Mouse (Mus musculus) testis, postnatal 14 days (tissue): Measurements from ENCODE around the gene Zfp697.
"Not testable (repeated sequence)": the region's sequence is repeated elsewhere in the genome, so short reads cannot be mapped to it uniquely, and the experiment has no call there.

Experiments used
- DNase-seq: peaks from one replicate; pipeline ENCODE4 v3.0.0; 2021; ENCODE audit warnings: low spot score

The Zfp697 gene

DNA sequence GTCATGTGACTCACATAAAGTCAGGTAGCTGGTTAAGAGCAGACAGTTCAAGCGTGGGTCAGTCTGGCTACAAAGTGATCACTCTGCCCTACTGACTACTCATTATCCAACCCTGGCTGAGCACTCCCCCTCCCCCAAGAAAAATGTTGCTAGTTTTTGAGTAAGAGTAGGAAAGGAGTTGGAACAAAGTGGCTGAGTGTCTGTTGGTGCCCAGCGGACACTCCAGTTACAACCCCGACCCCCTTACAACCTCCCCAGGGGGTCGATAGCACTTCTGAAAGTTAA, 37.5 kb downstream of the Zfp697 start:
- peak; percentile 72 for DNase-seq

GRCm38 (mm10) chr3:98422926-98423325, 40.7 kb downstream of the Zfp697 start:
- DNase-seq, result no peak

DNA sequence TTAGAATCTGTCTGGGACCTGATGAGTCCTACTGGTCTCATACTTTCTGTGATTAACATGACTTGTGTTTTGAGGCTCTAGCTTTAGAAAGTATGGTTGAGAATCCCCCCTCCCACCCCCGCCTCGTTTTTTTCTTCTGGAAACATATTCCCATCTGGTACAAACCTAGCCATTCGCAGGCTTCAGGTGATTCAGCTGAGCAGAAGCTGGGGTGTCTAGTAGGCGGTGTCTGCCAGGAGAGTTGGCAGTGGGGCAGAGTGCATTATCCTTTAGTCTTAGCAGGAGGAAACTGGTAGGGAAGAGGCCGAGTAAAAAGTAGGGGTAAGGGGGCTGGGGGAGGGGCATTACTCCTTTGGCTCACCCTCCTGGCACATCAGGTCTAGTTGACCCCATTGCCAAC, 44.5 kb downstream of the Zfp697 start:
- no peak for DNase-seq

DNA sequence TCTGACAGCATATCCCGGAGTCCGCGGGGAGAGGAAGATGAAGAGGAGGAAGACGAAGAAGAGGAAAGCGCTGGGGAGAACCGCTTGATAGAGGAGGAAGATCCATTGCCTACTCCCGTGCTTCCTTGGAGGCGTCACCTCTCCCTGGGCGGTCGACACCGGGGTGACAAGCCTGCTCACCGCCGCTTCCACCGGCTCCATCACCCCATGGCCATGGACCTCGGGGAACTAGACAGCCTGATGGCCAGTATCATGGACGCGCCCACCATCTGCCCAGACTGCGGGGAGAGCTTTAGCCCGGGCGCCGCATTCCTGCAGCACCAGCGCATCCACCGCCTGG, 45.0 kb downstream of the Zfp697 start:
- no peak for DNase-seq

DNA sequence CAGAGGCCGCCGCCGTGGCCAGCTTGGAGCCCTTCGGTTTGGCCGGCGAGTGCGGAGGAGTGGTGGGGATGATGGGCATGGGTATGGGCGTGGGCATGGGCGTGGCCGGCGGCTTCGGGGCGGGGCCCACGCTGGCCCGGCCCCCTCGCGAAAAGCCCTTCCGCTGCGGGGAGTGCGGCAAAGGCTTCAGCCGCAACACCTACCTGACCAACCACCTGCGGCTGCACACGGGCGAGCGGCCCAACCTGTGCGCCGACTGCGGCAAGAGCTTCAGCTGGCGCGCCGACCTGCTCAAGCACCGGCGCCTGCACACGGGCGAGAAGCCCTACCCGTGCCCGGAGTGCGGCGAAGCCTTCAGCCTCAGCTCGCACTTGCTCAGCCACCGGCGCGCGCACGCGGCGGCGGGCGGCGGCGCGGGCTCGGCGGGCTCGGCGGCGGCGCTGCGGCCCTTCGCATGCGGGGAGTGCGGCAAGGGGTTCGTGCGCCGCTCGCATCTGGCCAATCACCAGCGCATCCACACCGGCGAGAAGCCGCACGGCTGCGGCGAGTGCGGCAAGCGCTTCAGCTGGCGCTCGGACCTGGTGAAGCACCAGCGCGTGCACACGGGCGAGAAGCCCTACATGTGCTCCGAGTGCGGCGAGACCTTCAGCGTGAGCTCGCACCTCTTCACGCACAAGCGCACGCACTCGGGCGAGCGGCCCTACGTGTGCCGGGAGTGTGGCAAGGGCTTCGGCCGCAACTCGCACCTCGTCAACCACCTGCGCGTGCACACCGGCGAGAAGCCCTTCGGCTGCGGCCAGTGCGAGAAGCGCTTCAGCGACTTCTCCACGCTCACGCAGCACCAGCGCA, 45.6 kb downstream of the Zfp697 start:
- DNase-seq, result peak; percentile 80

DNA sequence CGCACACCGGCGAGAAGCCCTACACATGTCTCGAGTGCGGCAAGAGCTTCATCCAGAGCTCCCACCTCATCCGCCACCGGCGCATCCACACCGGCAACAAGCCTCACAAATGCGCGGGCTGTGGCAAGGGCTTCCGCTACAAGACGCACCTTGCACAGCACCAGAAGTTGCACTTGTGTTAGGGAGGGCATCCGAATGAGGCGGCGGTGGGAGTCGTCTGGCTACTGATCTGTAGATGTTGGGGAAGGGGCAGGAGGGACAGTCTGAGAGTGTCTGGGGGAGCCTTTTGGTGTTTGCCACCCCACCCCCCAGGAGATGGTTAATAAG, 46.2 kb downstream of the Zfp697 start:
- DNase-seq, result no peak

- DNase-seq, result no peak
Measured at GRCm38 (mm10) chr3:98428928-98429525, 46.8 kb downstream of the Zfp697 start.

DNA sequence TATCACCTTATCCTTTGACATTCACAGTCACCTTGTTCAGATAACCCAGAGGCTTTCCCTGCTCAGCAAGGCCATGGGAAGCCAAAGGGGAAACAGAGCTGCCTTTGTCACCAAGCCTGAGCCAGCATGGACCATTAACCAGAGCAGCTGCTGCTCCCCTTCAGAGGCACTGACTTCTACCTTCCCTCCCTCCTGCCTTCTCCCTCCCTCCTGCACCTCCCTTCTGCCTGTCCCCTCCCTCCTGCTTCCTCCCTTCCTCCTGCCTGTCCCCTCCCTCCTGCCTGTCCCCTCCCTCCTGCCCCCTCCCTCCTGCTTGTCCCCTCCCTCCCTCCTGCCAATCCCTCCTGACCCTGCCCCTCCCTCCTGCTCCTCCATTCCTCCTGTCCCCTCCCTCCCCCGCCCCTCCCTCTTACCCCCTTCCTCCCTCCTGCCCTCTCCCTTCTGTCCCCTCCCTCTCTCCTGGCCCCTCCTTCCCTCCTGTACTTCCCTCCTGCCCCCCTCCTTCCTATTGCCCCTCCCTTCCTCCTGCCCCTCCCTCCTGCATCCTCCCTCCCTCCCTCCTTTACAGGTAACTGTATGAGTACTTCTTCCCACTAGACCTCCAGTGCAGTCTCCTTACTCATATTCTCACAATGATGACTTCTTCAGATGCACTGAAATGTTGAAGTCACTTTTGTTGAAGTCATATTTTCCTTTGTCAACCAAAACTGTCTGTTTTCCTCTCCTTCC, 52.0 kb downstream of the Zfp697 start:
- no peak for DNase-seq

- DNase-seq, result no peak
Measured at GRCm38 (mm10) chr3:98435030-98435429, 52.8 kb downstream of the Zfp697 start.

DNA sequence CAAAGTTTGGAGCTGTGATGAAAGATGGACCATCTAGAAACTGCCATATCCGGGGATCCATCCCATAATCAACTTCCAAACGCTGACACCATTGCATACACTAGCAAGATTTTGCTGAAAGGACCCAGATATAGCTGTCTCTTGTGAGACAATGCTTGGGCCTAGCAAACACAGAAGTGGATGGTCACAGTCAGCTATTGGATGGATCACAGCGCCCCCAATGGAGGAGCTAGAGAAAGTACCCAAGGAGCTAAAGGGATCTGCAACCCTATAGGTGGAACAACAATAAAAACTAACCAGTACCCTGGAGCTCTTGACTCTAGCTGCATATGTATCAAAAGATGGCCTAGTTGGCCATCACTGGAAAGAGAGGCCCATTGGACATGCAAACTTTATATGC, 60.0 kb downstream of the Zfp697 start:
- not testable (repeated sequence) for DNase-seq

GRCm38 (mm10) chr3:98443149-98443779, 61.0 kb downstream of the Zfp697 start:
- not testable (repeated sequence) for DNase-seq

GRCm38 (mm10) chr3:98443924-98444323, 61.7 kb downstream of the Zfp697 start:
- DNase-seq, result not testable (repeated sequence)

DNA sequence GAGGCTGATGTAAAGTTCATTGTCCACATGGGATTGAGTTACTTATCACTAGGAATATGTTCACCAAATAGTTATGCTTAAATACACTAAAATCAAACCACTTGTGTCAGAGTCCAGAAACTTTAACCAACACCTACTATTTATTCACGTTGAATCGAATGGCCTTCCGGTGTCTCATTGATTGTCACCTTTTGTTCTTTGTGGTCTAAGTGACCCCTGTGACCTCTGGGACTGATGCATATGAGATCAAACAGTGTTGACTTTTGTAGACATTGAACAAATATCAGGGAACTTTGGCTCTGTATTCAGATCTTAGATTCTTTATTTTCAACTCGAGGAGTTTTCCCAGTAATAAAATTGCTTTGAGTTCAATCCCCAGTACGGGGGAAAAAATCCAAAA, 71.5 kb downstream of the Zfp697 start:
- not testable (repeated sequence) for DNase-seq

GRCm38 (mm10) chr3:98457026-98457425, 74.8 kb downstream of the Zfp697 start, which contains the start of gene Gm4450:
Gene Gm4450, minus strand, starts transcription at chr3:98457126.
- DNase-seq, result not testable (repeated sequence)

DNA sequence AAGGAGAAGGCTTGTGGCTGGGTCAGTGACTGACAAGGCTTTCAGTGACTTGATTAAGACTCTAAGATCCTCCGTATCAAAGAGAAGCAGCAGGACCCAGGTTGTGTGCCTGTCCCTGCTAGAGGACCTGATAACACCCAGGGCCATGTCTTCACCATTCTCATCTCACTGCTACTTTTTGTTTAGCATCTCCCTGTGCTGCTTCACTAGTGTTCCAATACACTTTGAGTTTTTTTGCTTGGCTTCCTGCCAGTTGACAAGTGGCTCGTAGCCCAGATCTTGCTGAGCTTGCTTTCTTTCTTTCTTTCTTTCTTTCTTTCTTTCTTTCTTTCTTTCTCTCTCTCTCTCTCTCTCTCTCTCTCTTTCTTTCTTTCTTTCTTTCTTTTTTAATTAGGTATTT, 87.1 kb downstream of the Zfp697 start:
- not testable (repeated sequence) for DNase-seq

- not testable (repeated sequence) for DNase-seq
Measured at GRCm38 (mm10) chr3:98471057-98471456, 88.8 kb downstream of the Zfp697 start.

GRCm38 (mm10) chr3:98471499-98471898, 89.2 kb downstream of the Zfp697 start:
- not testable (repeated sequence) for DNase-seq

DNA sequence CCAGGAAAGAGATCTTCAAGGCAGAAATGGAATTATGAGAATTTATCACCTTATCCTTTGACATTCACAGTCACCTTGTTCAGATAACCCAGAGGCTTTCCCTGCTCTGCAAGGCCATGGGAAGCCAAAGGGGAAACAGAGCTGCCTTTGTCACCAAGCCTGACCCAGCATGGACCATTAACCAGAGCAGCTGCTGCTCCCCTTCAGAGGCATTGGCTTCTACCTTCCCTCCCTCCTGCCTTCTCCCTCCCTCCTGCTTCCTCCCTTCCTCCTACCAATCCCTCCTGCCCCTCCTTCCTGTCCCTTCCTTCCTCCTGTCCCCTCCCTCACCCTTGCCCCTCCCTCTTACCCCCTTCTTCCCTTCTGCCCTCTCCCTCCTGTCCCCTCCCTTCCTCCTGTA, 111.9 kb downstream of the Zfp697 start:
- DNase-seq, result not testable (repeated sequence)

DNA sequence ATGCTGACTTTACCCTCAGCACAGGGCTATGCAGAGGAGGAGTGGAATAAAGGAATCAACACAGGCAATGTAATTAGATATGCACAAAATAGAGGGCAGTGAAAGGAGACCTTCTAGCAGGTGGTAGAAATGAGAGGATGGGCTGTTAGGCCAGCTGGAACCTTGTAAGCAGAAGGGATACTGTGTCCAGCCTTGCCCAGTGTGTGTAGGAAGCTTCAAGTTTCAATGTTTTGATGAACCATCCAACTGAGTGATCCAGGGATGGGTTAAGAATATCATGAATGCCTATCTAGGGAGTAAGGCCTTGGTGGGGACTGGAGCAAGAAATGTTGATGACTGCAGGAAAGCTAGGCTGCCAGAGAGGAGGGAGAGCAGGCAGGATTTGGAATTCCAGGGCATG, 112.8 kb downstream of the Zfp697 start:
- not testable (repeated sequence) for DNase-seq

DNA sequence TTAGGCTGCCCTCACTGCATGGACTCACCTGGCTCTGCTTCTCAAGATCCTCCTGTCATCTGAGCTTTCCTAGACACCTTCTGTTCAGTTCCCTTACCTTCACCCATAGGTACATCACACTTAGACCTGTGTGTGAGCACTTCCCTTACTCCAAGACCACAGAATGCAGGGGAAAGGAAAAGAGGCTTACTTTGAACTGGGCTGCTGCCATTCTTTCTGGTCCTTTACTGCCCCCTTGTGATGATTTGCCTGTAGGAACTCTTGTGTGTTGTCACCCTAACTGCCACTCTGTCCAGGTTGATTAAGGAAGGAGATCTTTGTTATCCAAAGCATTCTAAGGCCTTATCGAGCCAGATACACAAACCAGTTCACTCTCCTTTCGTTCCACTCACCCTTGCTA, 114.5 kb downstream of the Zfp697 start:
- DNase-seq, result not testable (repeated sequence)

- not testable (repeated sequence) for DNase-seq
Measured at GRCm38 (mm10) chr3:98497401-98497800, 115.1 kb downstream of the Zfp697 start.

GRCm38 (mm10) chr3:98507229-98507628, 125.0 kb downstream of the Zfp697 start:
- DNase-seq, result not testable (repeated sequence)

GRCm38 (mm10) chr3:98510414-98510813, 128.2 kb downstream of the Zfp697 start, which contains the start of gene Hsd3b4:
Gene Hsd3b4, minus strand, starts transcription at chr3:98510514.
- not testable (repeated sequence) for DNase-seq
